Mouse (Mus musculus) ES-Bruce4 (cell line): ENCODE results near the gene Col6a5.

ENCODE experiments used
- CTCF ChIP-seq: IDR thresholded peaks from one replicate; pipeline ENCODE4 v1.8.1; 2011; ENCODE audit warnings: low read depth, low read length
- EP300 ChIP-seq: IDR thresholded peaks from 2 replicates; pipeline ENCODE4 v1.6.1; 2011; ENCODE audit warnings: low read depth, low read length; ENCODE audit not compliant: insufficient read depth
- POLR2A ChIP-seq: IDR thresholded peaks from one replicate; pipeline ENCODE4 v1.8.1; 2011; ENCODE audit warnings: low read length; ENCODE audit not compliant: insufficient read depth

DNA sequence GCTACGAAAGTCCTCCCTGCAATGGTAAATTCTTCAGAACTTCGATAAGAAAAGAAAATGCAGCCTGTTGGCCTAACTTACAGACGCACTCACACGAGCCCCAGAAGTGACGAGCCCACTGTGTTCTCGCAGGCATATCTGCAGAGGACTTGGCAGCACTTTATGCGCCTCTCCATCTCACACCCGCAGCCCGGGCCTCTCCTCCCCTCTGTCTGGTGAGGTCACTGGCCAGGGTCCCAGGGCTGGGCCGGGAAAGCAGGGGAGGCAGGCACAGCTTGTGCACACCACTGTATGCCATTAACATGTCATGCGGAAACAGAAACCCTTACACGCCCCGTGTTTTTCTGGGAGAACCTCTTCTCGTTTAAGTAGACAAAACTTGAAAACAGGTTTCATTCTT, 88.8 kb downstream of the Col6a5 start:
- no peak for TF ChIP-seq POLR2A
- no peak for TF ChIP-seq CTCF
- TF ChIP-seq EP300 = no peak
